Mouse (Mus musculus) kidney, embryonic 16.5 days (tissue): ENCODE data around the gene Qprt. TPM values are rescaled to one million over a fixed set of nuclear protein-coding genes. Genes with fewer than 3 reads are reported as not detected.

Source experiments
- ATAC-seq: fragments of 200-750 bp; cut with Nextera tagmentation; 2 replicates; pipeline ENCODE4 v1.8.0; 2017; ENCODE audit warnings: moderate TSS enrichment; ENCODE audit not compliant: low FRiP score, low TSS enrichment
- H3K27ac ChIP-seq: fragments of 300-500 bp; sonication (generic); 2 replicates; pipeline ENCODE4 v1.5.1; 2014; ENCODE audit warnings: low read length
- H3K27me3 ChIP-seq: fragments of 300-500 bp; sonication (generic); 2 replicates; pipeline ENCODE4 v1.6.1; 2014; ENCODE audit warnings: low read length, control low read depth, mixed read lengths; ENCODE audit not compliant: insufficient read depth
- H3K36me3 ChIP-seq: fragments of 300-500 bp; sonication (generic); 2 replicates; pipeline ENCODE4 v1.6.1; 2014; ENCODE audit warnings: low read length, control low read depth, mixed read lengths; ENCODE audit not compliant: insufficient read depth
- H3K4me1 ChIP-seq: fragments of 300-500 bp; sonication (generic); 2 replicates; pipeline ENCODE4 v1.6.1; 2014; ENCODE audit warnings: low read length, control low read depth, mixed read lengths; ENCODE audit not compliant: insufficient read depth
- H3K4me2 ChIP-seq: fragments of 300-500 bp; sonication (generic); replicated peaks from 2 replicates; pipeline ENCODE4 v1.6.1; 2014; ENCODE audit warnings: low read depth, low read length
- H3K4me3 ChIP-seq: fragments of 300-500 bp; sonication (generic); 2 replicates; pipeline ENCODE4 v1.5.1; 2014; ENCODE audit warnings: mild to moderate bottlenecking, low read length
- H3K9ac ChIP-seq: fragments of 300-500 bp; sonication (generic); replicated peaks from 2 replicates; pipeline ENCODE4 v1.6.1; 2014; ENCODE audit warnings: low read length
- H3K9me3 ChIP-seq: fragments of 300-500 bp; sonication (generic); 2 replicates; pipeline ENCODE4 v1.6.1; 2016; ENCODE audit warnings: low read length, control low read depth
- WGBS: fragments of 180-500 bp; shearing (Covaris S2); extraction: QIAGEN DNeasy Blood & Tissue Kit; methylation state at CpG from one replicate; pipeline ENCODE4 v1.1.7; 2014; 5-methylcytosine and 5-hydroxymethylcytosine counted together
- polyA plus RNA-seq: library from polyadenylated mRNA; unstranded; fragments of >200 nt; fragmentation: Nextera tagmentation; extraction: Ambion mirVana; gene quantifications from 2 replicates; pipeline ENCODE4 v1.2.1, GENCODE M21; 2015

The Qprt gene
- polyA plus RNA-seq, 1 experiment from 2014 or later, result 26.2 TPM

DNA sequence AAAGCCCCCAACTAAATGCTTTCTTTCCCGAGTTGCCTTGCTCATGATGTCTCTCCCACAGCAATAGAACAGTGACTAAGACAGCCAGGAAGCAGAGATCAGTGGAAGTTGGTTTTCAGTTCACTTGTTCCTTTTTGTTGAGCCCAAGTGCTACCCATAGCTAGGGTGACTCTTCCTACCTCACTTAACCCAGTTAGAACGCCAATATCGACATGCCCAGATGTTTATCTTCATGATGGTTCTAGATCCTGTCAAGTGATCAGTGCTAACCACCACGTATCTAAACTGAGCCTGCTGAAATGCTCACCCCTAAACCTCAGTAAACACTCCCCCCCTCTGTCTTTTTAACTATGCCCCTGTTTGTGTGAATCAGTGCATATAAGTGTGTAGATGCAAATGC lies 22.5 kb downstream of the Qprt start:
- no peak overlapping the region for H3K4me2 ChIP-seq
- 82% methylated on average over 4 of the region's 4 CpGs for WGBS
- H3K36me3 ChIP-seq, result no peaks in the 10 kb centered on the region

DNA sequence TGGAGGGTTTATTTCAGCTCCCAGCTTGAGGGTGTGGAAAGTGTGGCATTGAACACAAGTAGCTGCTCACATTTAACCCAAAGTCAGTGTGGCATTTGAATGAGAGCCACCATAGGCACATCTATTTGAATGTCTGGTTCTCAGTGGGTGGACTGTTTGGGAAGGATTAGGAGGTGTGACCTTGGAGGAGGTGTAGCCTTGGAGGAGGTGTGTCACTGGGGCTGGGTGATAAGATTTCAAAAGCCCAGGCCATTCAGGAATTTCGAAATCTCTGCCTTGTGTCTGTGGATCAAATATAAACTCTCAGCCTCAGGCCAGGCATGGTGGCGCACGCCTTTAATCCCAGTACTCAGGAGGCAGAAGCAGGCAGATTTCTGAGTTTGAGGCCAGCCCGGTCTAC lies 23.1 kb downstream of the Qprt start:
- H3K27me3 ChIP-seq, result no peaks in the 10 kb centered on the region
- no peaks in the 10 kb centered on the region for H3K9me3 ChIP-seq
- 86% methylated on average over 4 of the region's 4 CpGs for WGBS
- H3K27ac ChIP-seq, result no peak overlapping the region
- no peaks in the 10 kb centered on the region for H3K4me1 ChIP-seq
- no peak overlapping the region for H3K4me2 ChIP-seq
- H3K4me3 ChIP-seq, result no peak overlapping the region
- ATAC-seq, result no peak
- no peaks in the 10 kb centered on the region for H3K36me3 ChIP-seq
- no peak overlapping the region for H3K9ac ChIP-seq

More for the DNA sequence above, 22.5 kb downstream of the Qprt start:
- H3K4me1 ChIP-seq, result no peaks in the 10 kb centered on the region
- ATAC-seq, result no peak
- no peaks in the 10 kb centered on the region for H3K27me3 ChIP-seq
- H3K9ac ChIP-seq, result no peak overlapping the region
- no peak overlapping the region for H3K27ac ChIP-seq
- no peak overlapping the region for H3K4me3 ChIP-seq
- no peaks in the 10 kb centered on the region for H3K9me3 ChIP-seq

DNA sequence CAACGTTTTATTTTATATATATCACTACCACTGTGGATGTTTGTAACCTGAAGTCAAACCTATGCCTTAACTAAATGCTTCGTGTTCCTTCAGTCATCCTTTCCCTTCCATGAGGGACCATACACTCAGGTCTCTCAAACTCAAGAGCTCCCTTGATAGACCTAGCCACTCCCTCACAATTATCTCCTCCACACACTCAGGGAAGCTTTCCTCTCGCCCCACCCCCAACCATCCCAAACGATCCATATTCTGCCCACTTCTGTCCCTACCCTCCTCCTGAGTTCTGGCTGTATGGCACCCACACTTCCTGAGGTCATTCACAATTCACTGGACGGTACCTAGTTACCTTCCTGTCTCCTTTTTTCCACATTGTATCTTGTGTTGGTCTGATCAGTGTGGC lies 23.5 kb downstream of the Qprt start:
- no peak overlapping the region for H3K9ac ChIP-seq
- no peaks in the 10 kb centered on the region for H3K9me3 ChIP-seq
- no peaks in the 10 kb centered on the region for H3K4me1 ChIP-seq
- 84% methylated on average over 5 of the region's 5 CpGs for WGBS
- H3K4me3 ChIP-seq, result no peak overlapping the region
- H3K4me2 ChIP-seq, result no peak overlapping the region
- no peaks in the 10 kb centered on the region for H3K36me3 ChIP-seq
- H3K27ac ChIP-seq, result no peak overlapping the region
- H3K27me3 ChIP-seq, result no peaks in the 10 kb centered on the region
- no peak for ATAC-seq

DNA sequence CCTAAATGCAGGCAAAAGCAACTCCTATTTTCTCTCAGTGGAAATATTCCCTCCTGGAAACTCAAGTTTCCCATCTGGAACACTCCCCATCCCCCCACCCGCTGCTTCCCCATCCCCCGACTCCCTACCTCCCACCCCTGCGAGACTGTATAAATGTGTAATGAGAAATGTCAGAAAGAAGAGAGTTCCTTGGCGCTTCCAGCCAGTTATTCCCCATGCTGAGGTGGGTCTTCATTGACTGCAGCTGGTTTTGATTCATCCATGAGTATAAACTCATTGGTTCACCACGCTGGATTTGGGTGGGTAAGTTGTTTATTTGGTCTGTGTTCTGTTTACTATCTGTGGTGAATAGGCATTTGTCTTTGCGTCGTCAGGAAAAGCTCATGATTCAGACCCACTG lies 25.6 kb downstream of the Qprt start:
- Histone ChIP-seq H3K4me2 (no peak overlapping the region), H3K4me3 (no peak overlapping the region), H3K4me1 (peaks cover 4% of the 10 kb centered on the region; the same call in 1 of the 2 replicates), H3K36me3 (no peaks in the 10 kb centered on the region), H3K9ac (no peak overlapping the region), H3K9me3 (no peaks in the 10 kb centered on the region), H3K27ac (no peak overlapping the region), H3K27me3 (no peaks in the 10 kb centered on the region)
- WGBS, result 74% methylated on average over 7 of the region's 7 CpGs
- no peak for ATAC-seq

DNA sequence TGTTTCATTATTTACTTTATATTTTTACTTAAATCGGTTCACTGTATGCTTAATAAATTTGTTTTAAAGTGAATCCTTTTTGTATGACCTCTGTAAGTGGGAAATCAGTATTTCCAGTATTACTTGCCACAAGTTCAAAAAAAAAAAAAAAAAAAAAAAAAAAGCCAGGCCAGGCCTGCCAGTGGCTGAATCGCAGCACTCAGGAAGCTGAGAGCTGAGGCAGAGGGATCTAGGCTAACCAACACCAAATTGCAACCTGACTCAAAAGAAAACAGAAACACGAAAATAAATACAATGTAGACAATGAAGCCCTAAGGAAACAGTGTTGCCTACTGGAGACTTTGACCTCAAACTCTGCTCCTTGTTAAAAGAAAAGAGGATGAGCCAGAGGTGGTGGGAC lies 28.1 kb downstream of the Qprt start:
- ATAC-seq, result no peak
- H3K4me3 ChIP-seq, result no peak overlapping the region
- no peaks in the 10 kb centered on the region for H3K27me3 ChIP-seq
- H3K4me2 ChIP-seq, result no peak overlapping the region
- H3K4me1 ChIP-seq, result peaks cover 12% of the 10 kb centered on the region; the same call in 1 of the 2 replicates
- 65% methylated on average over 3 of the region's 3 CpGs for WGBS
- no peak overlapping the region for H3K27ac ChIP-seq
- H3K9me3 ChIP-seq, result no peaks in the 10 kb centered on the region
- H3K9ac ChIP-seq, result no peak overlapping the region
- H3K36me3 ChIP-seq, result no peaks in the 10 kb centered on the region

DNA sequence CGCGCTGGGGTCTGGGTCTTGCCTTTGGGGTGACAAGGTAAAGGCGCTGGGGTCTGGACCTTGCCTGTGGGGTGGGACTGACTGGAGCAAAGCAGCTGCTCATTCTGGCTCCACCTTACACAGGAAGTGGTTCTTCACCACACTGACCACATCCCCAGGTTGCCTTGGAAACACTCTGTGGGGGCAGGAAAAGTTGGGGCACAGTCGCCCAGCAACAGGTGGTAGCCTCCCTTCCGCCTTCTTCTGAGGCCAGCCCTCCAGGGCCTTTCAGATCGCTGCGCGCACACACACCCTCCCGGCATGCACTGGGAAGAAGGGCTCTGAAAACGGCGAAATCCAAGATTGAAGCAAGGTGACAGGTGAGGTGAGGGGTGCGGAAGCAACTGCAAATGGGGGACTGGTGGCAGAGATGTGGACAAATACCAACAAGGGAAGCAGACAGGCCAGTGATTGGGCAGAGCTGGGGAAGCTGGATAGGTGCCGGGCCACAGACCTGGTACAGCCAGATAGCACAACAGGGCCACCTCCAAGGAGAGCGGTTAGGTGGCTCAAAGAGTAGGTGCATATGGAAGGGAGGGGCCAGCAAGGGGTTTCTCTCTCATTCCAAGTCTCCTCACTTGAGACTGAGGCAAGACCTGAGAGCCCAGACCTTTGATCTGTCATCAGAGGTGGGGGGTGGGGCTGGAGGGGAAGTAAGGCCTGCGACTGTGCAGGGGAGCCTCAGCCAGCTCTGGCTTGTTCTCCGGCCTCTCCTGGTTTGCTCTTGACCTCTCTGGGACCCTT lies 30.7 kb downstream of the Qprt start, which contains the start of gene AI467606:
Gene AI467606 (plus strand): TSS at position 246 of the 783 bp plus-strand sequence.
- H3K4me3 ChIP-seq, result peak within 1 kb of the TSS; percentile 23
- peak within 1 kb of the TSS; percentile 40 for H3K4me2 ChIP-seq
- peak; percentile 76 for ATAC-seq
- H3K9me3 ChIP-seq, result no peaks in the 10 kb centered on the region
- peaks cover 15% of the 10 kb centered on the region; the same call in 1 of the 2 replicates for H3K4me1 ChIP-seq
- WGBS, result 58% methylated on average over 16 of the region's 16 CpGs
- H3K27me3 ChIP-seq, result no peaks in the 10 kb centered on the region
- H3K27ac ChIP-seq, result peak within 1 kb of the TSS; percentile 70; the same call in 1 of the 2 replicates
- H3K36me3 ChIP-seq, result no peaks in the 10 kb centered on the region
- H3K9ac ChIP-seq, result peak within 1 kb of the TSS; percentile 36

DNA sequence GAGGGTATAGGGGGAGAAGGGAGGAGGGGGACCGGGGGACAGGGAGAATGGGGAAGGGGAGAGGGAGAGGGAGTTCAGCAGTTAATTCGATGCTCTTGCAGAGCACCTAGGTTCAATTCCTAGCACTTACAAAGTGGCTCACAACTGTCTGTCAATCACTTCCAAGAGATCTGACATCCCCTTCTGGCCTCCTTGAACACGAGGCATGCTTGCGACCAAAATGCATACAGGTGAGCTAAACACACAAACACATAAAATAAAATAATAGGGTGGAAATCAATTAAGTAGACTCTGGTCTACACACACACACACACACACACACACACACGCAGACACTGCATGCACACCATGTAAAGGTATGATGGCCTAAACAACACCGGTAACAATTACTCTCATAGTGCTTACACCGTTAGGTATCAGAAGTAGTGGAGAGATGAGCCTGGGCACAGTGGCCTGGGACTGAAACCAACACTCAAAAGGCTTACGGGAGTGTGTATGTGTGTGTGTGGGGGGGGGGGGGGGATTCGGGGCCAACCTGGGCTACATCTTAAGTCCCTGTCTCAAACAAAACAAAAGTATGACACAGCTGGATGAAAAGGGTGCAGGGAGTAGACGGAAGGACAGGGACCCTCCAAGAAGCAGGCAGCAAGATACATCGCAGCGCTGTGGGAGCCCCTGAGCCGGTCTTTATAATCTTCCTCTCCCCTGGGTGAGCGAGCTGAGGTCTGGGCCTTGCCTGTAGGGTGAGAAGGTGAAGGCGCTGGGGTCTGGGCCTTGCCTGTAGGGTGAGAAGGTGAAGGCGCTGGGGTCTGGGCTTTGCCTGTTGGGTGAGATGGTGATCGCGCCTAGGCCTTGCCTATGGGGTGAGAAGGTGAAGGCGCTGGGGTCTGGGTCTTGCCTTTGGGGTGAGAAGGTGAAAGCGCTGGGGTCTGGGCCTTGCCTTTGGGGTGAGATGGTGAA lies 31.6 kb downstream of the Qprt start:
- ATAC-seq, result 0 out of 2 replicates have a peak, but pooled peaks have one; percentile 17
- no peak overlapping the region for H3K27ac ChIP-seq
- H3K4me3 ChIP-seq, result no peak overlapping the region
- H3K27me3 ChIP-seq, result no peaks in the 10 kb centered on the region
- WGBS, result 83% methylated on average over 20 of the region's 20 CpGs
- peaks cover 15% of the 10 kb centered on the region; the same call in 1 of the 2 replicates for H3K4me1 ChIP-seq
- no peak overlapping the region for H3K4me2 ChIP-seq
- H3K9ac ChIP-seq, result no peak overlapping the region
- H3K9me3 ChIP-seq, result no peaks in the 10 kb centered on the region
- no peaks in the 10 kb centered on the region for H3K36me3 ChIP-seq

DNA sequence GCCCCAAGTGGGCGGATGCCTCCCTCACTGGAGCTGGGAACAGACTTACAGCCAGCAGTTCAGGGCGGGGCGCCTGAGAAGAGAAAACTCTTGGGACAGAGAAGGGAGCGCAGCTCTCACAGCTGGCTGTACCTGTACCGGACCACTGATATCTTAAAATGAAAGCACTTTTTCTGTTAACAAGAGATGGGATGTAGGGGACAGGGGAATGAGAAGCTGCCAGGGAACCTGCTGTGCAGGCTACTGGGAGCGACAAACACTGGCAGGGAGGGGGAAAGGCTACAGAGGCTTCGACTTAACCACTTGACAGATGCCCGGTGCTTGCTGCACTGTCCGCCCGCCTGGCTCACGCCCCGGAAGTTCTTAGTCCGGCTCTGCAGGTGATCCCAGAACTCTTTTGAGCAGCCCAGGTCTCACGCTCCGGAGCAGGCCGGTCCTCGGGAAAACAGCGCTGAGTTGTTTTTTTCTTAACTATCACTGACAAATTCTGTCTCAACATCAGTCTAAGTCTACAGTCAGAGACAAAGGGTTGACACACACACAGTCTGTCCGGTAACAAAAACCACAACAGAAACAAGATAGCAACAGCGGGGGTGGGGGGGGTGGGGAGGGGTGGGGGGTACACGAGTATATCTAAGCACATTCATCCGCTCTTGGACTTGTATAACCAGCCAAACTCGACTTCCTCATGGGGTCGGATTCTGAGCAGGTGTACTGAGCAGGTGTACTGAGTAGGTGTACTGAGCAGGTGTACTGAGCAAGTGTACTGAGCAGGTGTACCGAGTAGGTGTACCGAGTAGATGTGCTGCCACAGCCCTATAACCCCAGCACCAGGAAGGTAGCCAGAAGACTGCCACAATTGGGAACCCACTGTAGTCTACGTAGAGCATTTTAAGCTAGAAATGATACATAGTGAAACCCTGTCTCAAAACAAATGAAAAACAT lies 32.9 kb downstream of the Qprt start:
- H3K27ac ChIP-seq, result no peak overlapping the region
- peak overlapping the region; percentile 21; the same call in 1 of the 2 replicates for H3K4me3 ChIP-seq
- 24% methylated on average over 27 of the region's 27 CpGs for WGBS

DNA sequence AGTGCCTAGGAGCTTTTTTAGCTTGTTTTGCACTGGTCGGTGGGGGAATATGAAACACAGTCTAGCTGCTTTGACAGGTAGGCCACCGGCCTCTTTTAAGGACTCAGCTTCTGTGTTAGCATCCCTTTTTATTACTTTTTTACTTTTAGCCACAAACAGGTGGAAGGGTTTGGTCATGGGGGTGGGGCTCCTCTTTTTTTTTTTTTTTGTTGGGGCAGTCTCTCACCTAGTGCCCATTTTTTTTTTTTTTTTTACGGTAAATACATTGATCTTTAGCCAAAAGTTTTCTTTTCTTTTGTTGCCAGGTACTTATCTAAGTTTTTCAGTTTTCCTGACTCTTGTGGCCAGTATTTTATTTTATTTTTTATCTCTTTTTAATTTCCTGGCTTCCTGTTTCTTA lies 33.9 kb downstream of the Qprt start:
- no peak overlapping the region for H3K9ac ChIP-seq

More for the DNA sequence above, 32.9 kb downstream of the Qprt start:
- no peak for ATAC-seq
- no peaks in the 10 kb centered on the region for H3K36me3 ChIP-seq
- no peaks in the 10 kb centered on the region for H3K9me3 ChIP-seq
- peaks cover 15% of the 10 kb centered on the region; the same call in 1 of the 2 replicates for H3K4me1 ChIP-seq
- peak overlapping the region; percentile 51 for H3K9ac ChIP-seq
- H3K4me2 ChIP-seq, result peak overlapping the region; percentile 44
- no peaks in the 10 kb centered on the region for H3K27me3 ChIP-seq

More for the DNA sequence above, 33.9 kb downstream of the Qprt start:
- no peak overlapping the region for H3K27ac ChIP-seq
- no peak overlapping the region for H3K4me3 ChIP-seq
- no peaks in the 10 kb centered on the region for H3K36me3 ChIP-seq
- no peak for ATAC-seq
- peaks cover 15% of the 10 kb centered on the region; the same call in 1 of the 2 replicates for H3K4me1 ChIP-seq
- no peaks in the 10 kb centered on the region for H3K9me3 ChIP-seq
- H3K4me2 ChIP-seq, result no peak overlapping the region
- 85% methylated on average over 3 of the region's 3 CpGs for WGBS
- H3K27me3 ChIP-seq, result no peaks in the 10 kb centered on the region
